Mouse (Mus musculus): ENCODE data around the gene Rbfox2. TPM values are rescaled to one million over a fixed set of nuclear protein-coding genes. Genes with fewer than 3 reads are reported as not detected.

The Rbfox2 gene
- polyA plus RNA-seq, 1 experiment = 78.3 TPM

DNA sequence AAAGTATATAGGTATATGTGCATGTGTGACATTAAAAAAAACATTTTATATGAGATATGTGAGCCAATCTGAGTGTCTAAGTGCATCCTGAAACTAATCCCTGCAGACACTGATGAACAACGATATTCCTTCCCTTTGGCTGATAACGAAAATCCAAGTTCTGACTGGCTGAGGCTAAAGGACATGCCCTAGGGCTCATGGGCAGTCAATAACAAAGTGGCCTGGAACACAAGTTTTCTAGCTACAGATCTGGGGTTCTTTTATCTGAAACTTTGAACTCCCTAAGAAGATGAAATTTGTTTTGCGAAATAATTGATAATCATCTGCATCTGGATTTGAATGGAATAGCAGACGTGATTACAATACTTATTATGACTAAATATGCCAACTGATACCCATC is 66.2 kb downstream of the Rbfox2 start:
- H3K4me3 ChIP-seq (ENCODE audit: low read depth, low read length) = no peak overlapping the region
- H3K36me3 ChIP-seq (ENCODE audit: control insufficient read depth, insufficient read depth, low read length, poor library complexity, severe bottlenecking) = no peaks in the 10 kb centered on the region
- no peak overlapping the region for H3K27ac ChIP-seq (ENCODE audit: insufficient read depth, low read length)
- no peak overlapping the region for H3K9ac ChIP-seq (ENCODE audit: low read depth, poor library complexity, severe bottlenecking)
- TF ChIP-seq EP300 (IDR thresholded peaks at IDR 0.05; ENCODE audit: insufficient read depth, low read depth, low read length) (no peak), CTCF (IDR thresholded peaks at IDR 0.05; ENCODE audit: low read depth, low read length) (no peak), POLR2A (IDR thresholded peaks at IDR 0.05; ENCODE audit: insufficient read depth, low read length) (no peak)
- no peaks in the 10 kb centered on the region for H3K9me3 ChIP-seq (replicated peaks; ENCODE audit: control insufficient read depth, insufficient read depth, low read length, poor library complexity, severe bottlenecking)
- no peaks in the 10 kb centered on the region for H3K27me3 ChIP-seq (ENCODE audit: control insufficient read depth, insufficient read depth, low read length, poor library complexity, severe bottlenecking)
- H3K4me1 ChIP-seq (ENCODE audit: control insufficient read depth, insufficient read depth, low read length) = no peaks in the 10 kb centered on the region

DNA sequence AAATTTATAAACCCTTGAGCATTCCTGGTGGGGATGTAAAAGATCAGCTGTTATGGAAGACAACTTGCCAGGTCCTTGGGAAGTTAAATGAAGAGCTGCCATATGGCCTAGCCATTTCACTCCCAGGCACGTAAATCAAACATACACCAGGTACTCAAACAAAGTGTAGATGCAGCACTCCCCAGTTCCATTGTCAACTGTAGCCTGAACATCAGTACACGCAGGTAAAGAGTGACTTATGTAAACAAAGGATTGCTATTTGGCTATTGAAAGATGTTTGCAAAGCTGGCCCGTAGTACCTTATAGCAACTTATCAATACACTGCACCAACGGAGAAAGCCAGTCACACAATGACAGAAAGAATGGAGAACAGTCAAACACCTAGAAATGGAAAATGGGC is 67.2 kb downstream of the Rbfox2 start:
- H3K4me1 ChIP-seq (ENCODE audit: control insufficient read depth, insufficient read depth, low read length) = no peaks in the 10 kb centered on the region
- H3K9ac ChIP-seq (ENCODE audit: low read depth, poor library complexity, severe bottlenecking) = no peak overlapping the region
- TF ChIP-seq EP300 (IDR thresholded peaks at IDR 0.05; ENCODE audit: insufficient read depth, low read depth, low read length) = no peak
- no peak for TF ChIP-seq CTCF (IDR thresholded peaks at IDR 0.05; ENCODE audit: low read depth, low read length)
- no peak for TF ChIP-seq POLR2A (IDR thresholded peaks at IDR 0.05; ENCODE audit: insufficient read depth, low read length)

DNA sequence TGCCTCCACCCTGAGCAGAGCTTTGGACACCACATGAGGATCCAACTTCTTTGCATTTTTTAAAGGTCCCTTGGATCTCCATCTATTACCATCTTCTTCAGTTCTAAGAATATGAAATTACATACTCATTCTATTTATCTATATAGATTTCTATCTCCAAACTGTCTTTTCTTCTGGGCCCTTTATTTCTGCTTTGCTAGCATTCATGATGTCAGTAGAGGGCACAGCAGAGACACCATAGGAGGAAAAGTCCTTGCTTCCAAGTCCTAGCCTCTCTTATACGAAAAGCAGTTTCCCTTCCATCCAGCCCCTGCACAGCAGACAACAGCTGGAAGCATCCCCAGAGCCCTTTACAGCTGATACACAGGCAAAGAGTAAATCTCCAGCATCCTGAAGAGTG is 69.1 kb downstream of the Rbfox2 start:
- Histone ChIP-seq H3K4me1 (ENCODE audit: control insufficient read depth, insufficient read depth, low read length) (no peaks in the 10 kb centered on the region), H3K4me3 (ENCODE audit: low read depth, low read length) (no peak overlapping the region), H3K9ac (ENCODE audit: low read depth, poor library complexity, severe bottlenecking) (no peak overlapping the region), H3K27me3 (ENCODE audit: control insufficient read depth, insufficient read depth, low read length, poor library complexity, severe bottlenecking) (no peaks in the 10 kb centered on the region), H3K9me3 (replicated peaks; ENCODE audit: control insufficient read depth, insufficient read depth, low read length, poor library complexity, severe bottlenecking) (no peaks in the 10 kb centered on the region), H3K27ac (ENCODE audit: insufficient read depth, low read length) (no peak overlapping the region), H3K36me3 (ENCODE audit: control insufficient read depth, insufficient read depth, low read length, poor library complexity, severe bottlenecking) (no peaks in the 10 kb centered on the region)
- no peak for TF ChIP-seq EP300 (IDR thresholded peaks at IDR 0.05; ENCODE audit: insufficient read depth, low read depth, low read length)

More for the DNA sequence above, 67.2 kb downstream of the Rbfox2 start:
- Histone ChIP-seq H3K36me3 (ENCODE audit: control insufficient read depth, insufficient read depth, low read length, poor library complexity, severe bottlenecking) (no peaks in the 10 kb centered on the region), H3K4me3 (ENCODE audit: low read depth, low read length) (no peak overlapping the region), H3K27ac (ENCODE audit: insufficient read depth, low read length) (no peak overlapping the region), H3K9me3 (replicated peaks; ENCODE audit: control insufficient read depth, insufficient read depth, low read length, poor library complexity, severe bottlenecking) (no peaks in the 10 kb centered on the region), H3K27me3 (ENCODE audit: control insufficient read depth, insufficient read depth, low read length, poor library complexity, severe bottlenecking) (no peaks in the 10 kb centered on the region)

DNA sequence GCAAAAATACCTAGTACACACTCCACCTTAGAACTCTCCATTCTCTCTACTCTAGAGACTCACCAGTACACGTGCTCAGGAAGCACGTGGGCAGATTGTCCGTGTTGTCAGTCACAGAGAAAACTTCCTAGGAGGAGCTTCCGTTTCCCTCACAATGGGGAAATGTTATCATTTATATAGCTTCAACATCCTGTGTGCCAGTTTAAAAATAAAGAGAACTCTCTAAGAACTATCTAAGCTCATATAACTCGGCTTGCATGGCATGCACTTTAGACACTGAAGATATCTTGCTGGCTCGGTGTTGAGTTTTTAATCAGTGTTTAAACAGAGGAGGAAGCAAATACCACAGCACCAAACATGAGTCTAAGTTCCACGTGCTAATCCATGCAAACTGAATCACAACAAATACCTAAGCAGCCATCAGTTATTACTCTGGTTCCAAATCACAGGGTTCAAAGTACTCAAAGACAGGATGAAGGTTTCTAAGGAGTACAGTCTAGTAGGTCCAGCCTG is 70.7 kb downstream of the Rbfox2 start:
- H3K4me1 ChIP-seq (ENCODE audit: control insufficient read depth, insufficient read depth, low read length) = no peaks in the 10 kb centered on the region
- no peaks in the 10 kb centered on the region for H3K36me3 ChIP-seq (ENCODE audit: control insufficient read depth, insufficient read depth, low read length, poor library complexity, severe bottlenecking)
- no peak overlapping the region for H3K4me3 ChIP-seq (ENCODE audit: low read depth, low read length)
- H3K27ac ChIP-seq (ENCODE audit: insufficient read depth, low read length) = no peak overlapping the region
- TF ChIP-seq POLR2A (IDR thresholded peaks at IDR 0.05; ENCODE audit: insufficient read depth, low read length) (no peak), EP300 (IDR thresholded peaks at IDR 0.05; ENCODE audit: insufficient read depth, low read depth, low read length) (no peak), CTCF (IDR thresholded peaks at IDR 0.05; ENCODE audit: low read depth, low read length) (no peak)
- no peaks in the 10 kb centered on the region for H3K9me3 ChIP-seq (replicated peaks; ENCODE audit: control insufficient read depth, insufficient read depth, low read length, poor library complexity, severe bottlenecking)
- no peaks in the 10 kb centered on the region for H3K27me3 ChIP-seq (ENCODE audit: control insufficient read depth, insufficient read depth, low read length, poor library complexity, severe bottlenecking)
- no peak overlapping the region for H3K9ac ChIP-seq (ENCODE audit: low read depth, poor library complexity, severe bottlenecking)

DNA sequence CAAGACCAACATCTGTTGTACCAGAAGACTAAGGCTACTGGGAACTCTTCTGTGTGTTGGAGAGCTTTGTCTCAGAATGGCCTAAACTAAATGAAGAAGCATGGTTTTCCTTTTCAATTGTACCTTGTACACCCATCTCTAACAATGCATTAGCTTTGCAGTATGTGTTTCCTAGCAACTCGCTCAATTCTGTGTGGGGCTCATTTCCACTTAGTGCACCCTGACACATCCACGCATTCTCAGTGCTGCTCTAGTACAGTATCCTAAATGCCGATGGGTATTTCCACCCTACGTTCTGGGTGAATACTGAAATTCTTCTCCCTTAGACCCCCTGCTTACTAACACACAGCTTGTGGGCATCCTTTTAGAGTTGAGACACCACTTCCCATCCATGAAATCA is 71.3 kb downstream of the Rbfox2 start:
- no peak for TF ChIP-seq CTCF (IDR thresholded peaks at IDR 0.05; ENCODE audit: low read depth, low read length)
- no peak for TF ChIP-seq EP300 (IDR thresholded peaks at IDR 0.05; ENCODE audit: insufficient read depth, low read depth, low read length)
- no peak for TF ChIP-seq POLR2A (IDR thresholded peaks at IDR 0.05; ENCODE audit: insufficient read depth, low read length)
- no peaks in the 10 kb centered on the region for H3K4me1 ChIP-seq (ENCODE audit: control insufficient read depth, insufficient read depth, low read length)

DNA sequence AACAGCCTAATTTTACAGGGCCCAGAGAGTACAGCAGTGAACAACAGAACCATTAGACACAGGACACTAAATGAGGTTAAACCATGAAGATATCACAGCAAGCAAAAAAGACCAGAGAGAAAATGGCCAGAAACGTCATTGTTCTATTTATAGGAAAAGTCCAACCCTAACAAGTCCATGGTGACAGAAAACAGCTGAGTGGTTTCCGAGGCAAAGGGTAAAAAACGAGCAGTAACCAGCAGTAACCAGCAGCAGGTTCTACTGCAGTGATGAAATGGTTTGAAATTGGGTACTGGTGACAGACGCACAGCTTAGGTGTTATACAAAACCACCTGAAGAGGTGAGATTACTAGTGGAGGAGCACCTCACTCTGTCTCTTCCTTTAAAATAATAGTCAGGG is 72.5 kb downstream of the Rbfox2 start:
- Histone ChIP-seq H3K4me1 (ENCODE audit: control insufficient read depth, insufficient read depth, low read length) (no peaks in the 10 kb centered on the region), H3K36me3 (ENCODE audit: control insufficient read depth, insufficient read depth, low read length, poor library complexity, severe bottlenecking) (no peaks in the 10 kb centered on the region), H3K27me3 (ENCODE audit: control insufficient read depth, insufficient read depth, low read length, poor library complexity, severe bottlenecking) (no peaks in the 10 kb centered on the region), H3K4me3 (ENCODE audit: low read depth, low read length) (no peak overlapping the region), H3K27ac (ENCODE audit: insufficient read depth, low read length) (no peak overlapping the region), H3K9me3 (replicated peaks; ENCODE audit: control insufficient read depth, insufficient read depth, low read length, poor library complexity, severe bottlenecking) (no peaks in the 10 kb centered on the region), H3K9ac (ENCODE audit: low read depth, poor library complexity, severe bottlenecking) (no peak overlapping the region)
- TF ChIP-seq CTCF (IDR thresholded peaks at IDR 0.05; ENCODE audit: low read depth, low read length) = no peak
- TF ChIP-seq POLR2A (IDR thresholded peaks at IDR 0.05; ENCODE audit: insufficient read depth, low read length) = no peak
- TF ChIP-seq EP300 (IDR thresholded peaks at IDR 0.05; ENCODE audit: insufficient read depth, low read depth, low read length) = no peak

More for the DNA sequence above, 71.3 kb downstream of the Rbfox2 start:
- Histone ChIP-seq H3K27ac (ENCODE audit: insufficient read depth, low read length) (no peak overlapping the region), H3K9me3 (replicated peaks; ENCODE audit: control insufficient read depth, insufficient read depth, low read length, poor library complexity, severe bottlenecking) (no peaks in the 10 kb centered on the region), H3K9ac (ENCODE audit: low read depth, poor library complexity, severe bottlenecking) (no peak overlapping the region), H3K36me3 (ENCODE audit: control insufficient read depth, insufficient read depth, low read length, poor library complexity, severe bottlenecking) (no peaks in the 10 kb centered on the region), H3K27me3 (ENCODE audit: control insufficient read depth, insufficient read depth, low read length, poor library complexity, severe bottlenecking) (no peaks in the 10 kb centered on the region), H3K4me3 (ENCODE audit: low read depth, low read length) (no peak overlapping the region)
